Mouse (Mus musculus) cerebellum, adult 9-11 months (tissue): Measurements from ENCODE around the gene Ccnb3.
"Not testable (repeated sequence)": the region's sequence is repeated elsewhere in the genome, so short reads cannot be mapped to it uniquely, and the experiment has no call there.

Experiments
- DNase-seq: peaks from one replicate; pipeline ENCODE4 v3.0.0; 2022

Gene Ccnb3

GRCm38 (mm10) chrX:7041519-7041918 is at the start of gene Ccnb3:
TSS of gene Ccnb3 (minus strand) at chrX:7041619.
- DNase-seq, result no peak

DNA sequence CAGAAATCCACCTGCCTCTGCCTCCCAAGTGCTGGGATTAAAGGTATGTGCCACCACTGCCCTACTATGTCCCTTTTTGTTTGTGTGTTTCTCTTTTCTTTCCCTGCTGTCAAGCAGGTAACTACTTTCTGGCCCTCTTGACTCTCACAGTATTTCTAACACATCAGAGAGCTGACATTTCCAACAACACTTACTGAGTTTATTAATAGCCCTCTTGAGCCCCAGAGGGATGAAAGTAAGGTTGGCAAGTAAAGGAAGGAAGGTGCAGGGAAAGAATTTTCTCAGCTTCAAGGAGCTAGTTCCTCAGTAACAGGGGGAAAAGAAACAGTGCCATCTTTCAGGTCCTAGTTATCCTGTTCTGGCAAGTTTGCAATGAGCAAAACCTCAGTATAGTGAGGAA is 48.9 kb upstream of the Ccnb3 start:
- DNase-seq, result no peak

DNA sequence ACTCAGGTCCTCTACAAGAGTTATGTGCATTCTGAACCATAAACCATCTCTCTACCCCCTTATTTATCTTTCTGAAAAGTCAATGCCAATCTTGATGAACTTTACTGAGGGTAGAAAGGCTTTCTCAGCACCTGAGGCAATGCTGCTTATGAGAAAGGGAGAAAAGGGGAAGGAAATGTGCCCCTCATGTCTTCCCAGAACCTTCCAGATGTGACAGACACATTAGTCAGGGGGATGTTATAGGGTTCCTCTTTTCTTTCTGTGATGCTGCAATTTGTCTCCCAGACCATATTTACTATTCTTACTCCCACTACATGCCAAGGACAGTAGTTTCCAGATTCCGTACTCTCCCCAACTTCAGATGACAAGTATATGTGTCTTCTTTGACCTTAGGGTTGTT is 44.5 kb upstream of the Ccnb3 start:
- no peak for DNase-seq

- no peak for DNase-seq
Observed at GRCm38 (mm10) chrX:7079820-7080429, 38.5 kb upstream of the Ccnb3 start.

DNA sequence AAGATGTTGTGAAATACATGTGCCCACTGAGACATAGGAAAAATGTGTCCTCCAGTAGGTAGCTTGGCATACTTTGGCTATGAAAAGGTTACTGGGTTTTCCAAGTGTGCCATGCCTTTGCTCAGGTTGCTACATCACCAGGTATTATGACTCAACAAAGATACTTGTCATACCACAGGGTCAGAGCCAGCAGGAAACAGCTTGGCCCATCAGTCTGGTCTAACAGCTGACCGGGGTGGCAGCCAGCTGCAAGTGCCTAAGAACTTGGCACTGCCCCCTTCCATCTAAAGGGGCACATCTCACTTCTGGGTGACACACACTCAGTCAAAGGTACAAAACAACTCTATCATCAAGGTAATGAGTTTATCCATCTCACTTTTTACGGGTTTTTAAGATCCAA is 26.6 kb upstream of the Ccnb3 start:
- no peak for DNase-seq

GRCm38 (mm10) chrX:7067219-7067618 is 25.8 kb upstream of the Ccnb3 start, which contains the start of gene Akap4:
TSS of gene Akap4 (plus strand) at chrX:7067519.
- no peak for DNase-seq

DNA sequence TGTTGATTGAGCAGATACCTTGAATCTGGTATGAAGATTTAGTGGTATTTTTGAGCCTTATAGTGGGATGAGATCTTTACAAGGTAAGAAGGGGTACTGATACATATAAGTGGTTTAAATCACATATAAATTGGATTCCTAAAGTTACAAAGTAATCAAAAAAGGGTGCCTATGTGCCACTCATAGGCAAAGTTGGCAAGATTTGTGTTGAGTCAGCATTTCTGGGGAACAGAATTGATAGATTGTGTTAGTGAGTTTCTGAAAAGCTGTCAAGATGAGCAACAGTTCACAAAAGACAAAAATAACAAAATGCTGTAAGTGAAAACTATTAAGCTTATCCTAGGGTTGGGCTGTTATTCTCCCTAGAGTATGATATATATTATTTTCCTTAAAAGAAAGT is 22.7 kb upstream of the Ccnb3 start:
- no peak for DNase-seq

DNA sequence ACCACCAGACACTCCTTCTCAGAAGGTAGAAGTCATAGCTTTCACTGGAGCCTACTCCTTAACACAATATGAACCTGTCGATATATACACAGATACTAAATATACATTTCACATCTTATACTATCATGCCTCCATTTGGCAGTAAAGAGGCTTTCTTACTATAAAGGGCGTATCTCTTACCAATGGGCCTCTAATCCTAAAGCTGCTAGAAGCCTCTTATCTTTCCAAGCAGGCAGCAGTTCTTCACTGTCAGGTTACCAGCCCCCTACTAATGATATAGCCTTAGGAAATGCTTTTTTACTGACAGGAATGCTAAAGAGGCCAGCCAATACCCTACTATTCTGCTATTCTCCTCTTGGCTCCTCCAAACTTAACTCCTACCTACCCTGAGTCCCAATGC is 16.2 kb upstream of the Ccnb3 start:
- no peak for DNase-seq

- DNase-seq, result no peak
Observed at GRCm38 (mm10) chrX:7057056-7057455, 15.6 kb upstream of the Ccnb3 start.

DNA sequence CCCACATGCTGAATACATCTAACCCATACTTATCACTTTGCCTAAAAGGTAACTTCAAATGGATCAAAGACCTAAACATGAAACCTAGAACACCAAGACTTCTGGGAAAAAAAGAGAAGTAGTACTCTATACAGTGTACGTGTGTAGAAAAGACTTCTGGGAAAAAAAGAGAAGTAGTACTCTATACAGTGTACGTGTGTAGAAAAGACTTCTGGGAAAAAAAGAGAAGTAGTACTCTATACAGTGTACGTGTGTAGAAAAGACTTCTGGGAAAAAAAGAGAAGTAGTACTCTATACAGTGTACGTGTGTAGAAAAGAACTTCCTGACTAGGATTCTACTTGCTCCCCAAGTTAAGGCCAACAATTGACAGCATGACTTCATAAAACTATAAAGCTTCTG is 57.5 kb downstream of the Ccnb3 start:
- DNase-seq, result not testable (repeated sequence)

DNA sequence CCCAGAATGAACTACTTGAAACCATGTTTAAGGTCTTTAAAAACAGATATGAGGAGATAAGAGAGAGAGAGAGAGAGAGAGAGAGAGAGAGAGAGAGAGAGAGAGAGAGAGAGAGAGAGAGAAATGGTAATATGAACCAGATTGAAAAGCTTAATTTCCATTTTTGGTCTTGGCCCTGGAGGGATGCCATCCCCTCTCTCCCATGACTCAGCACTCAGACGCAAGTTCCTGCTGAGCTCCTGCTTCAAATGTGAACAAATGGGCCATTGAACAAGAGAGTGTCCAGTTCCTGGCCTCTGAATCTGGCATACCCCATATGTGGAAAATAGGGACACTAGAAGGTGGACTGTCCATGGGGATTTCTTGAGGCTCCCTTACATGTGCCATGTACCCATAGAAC is 69.5 kb downstream of the Ccnb3 start:
- no peak for DNase-seq

DNA sequence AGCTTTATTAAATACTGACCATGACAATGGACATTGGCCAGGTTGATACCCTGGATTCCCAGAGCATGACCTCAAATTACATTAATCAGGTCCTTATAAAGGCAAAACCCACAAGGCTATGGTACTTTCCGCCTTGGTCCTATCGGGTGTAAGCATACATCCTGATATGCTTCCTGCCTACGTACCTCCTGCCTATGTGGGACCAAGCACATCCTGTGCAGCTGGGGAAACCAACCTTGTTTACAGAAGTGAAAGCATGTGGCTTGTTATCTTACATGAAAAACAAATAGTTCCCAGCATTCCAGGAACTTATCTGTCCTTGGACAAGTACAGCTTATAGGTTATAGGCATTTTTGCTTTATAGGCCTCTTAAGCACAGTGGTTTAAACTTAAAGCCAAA is 72.8 kb downstream of the Ccnb3 start:
- no peak for DNase-seq
